Mouse (Mus musculus) lung, postnatal 0 days (tissue): ENCODE results near the gene Olfr155. TPM values are rescaled to one million over a fixed set of nuclear protein-coding genes. Genes with fewer than 3 reads are reported as not detected.

Experiments used
- ATAC-seq: fragments of 200-750 bp; cut with Nextera tagmentation; 2 replicates; pipeline ENCODE4 v1.8.0; 2017; ENCODE audit warnings: moderate library complexity
- DNase-seq: peaks from one replicate; pipeline ENCODE4 v3.0.0-alpha.2; 2016; ENCODE audit warnings: low spot score
- H3K27ac ChIP-seq: fragments of 300-500 bp; sonication (generic); 2 replicates; pipeline ENCODE4 v1.5.1; 2014; ENCODE audit warnings: antibody characterized with exemption, mild to moderate bottlenecking, low read length, mixed read lengths
- H3K27me3 ChIP-seq: fragments of 300-500 bp; sonication (generic); replicated peaks from 2 replicates; pipeline ENCODE4 v1.6.1; 2014; ENCODE audit warnings: low read length, mixed read lengths; ENCODE audit not compliant: insufficient read depth
- H3K36me3 ChIP-seq: fragments of 300-500 bp; sonication (generic); 2 replicates; pipeline ENCODE4 v1.6.1; 2014; ENCODE audit warnings: low read length, mixed read lengths; ENCODE audit not compliant: insufficient read depth
- H3K4me1 ChIP-seq: fragments of 300-500 bp; sonication (generic); 2 replicates; pipeline ENCODE4 v1.6.1; 2014; ENCODE audit warnings: antibody characterized with exemption, low read depth, low read length, mixed read lengths; ENCODE audit not compliant: insufficient read depth
- H3K4me2 ChIP-seq: fragments of 300-500 bp; sonication (generic); replicated peaks from 2 replicates; pipeline ENCODE4 v1.6.1; 2014; ENCODE audit warnings: low read depth, mild to moderate bottlenecking, low read length, moderate library complexity, mixed read lengths
- H3K4me3 ChIP-seq: fragments of 300-500 bp; sonication (generic); 2 replicates; pipeline ENCODE4 v1.5.1; 2014; ENCODE audit warnings: low read depth, low read length
- H3K9ac ChIP-seq: fragments of 300-500 bp; sonication (generic); replicated peaks from 2 replicates; pipeline ENCODE4 v1.6.1; 2014; ENCODE audit warnings: low read depth, mild to moderate bottlenecking
- H3K9me3 ChIP-seq: fragments of 300-500 bp; sonication (generic); 2 replicates; pipeline ENCODE4 v1.6.1; 2016; ENCODE audit warnings: low read length, mixed read lengths
- CTCF ChIP-seq: IDR thresholded peaks from 2 replicates; pipeline ENCODE4 v1.5.1; 2016; ENCODE audit warnings: antibody characterized with exemption, mild to moderate bottlenecking
- EP300 ChIP-seq: IDR thresholded peaks from 2 replicates; pipeline ENCODE4 v1.6.1; 2016; ENCODE audit warnings: antibody characterized with exemption, mild to moderate bottlenecking, control low read depth
- WGBS: fragments of 180-500 bp; shearing (Covaris S2); extraction: QIAGEN DNeasy Blood & Tissue Kit; methylation state at CpG from one replicate; pipeline ENCODE4 v1.1.7; 2014; 5-methylcytosine and 5-hydroxymethylcytosine counted together
- polyA plus RNA-seq: library from polyadenylated mRNA; unstranded; fragments of >200 nt; fragmentation: Nextera tagmentation; extraction: Ambion mirVana; gene quantifications from 2 replicates; pipeline ENCODE4 v1.2.1, GENCODE M21; 2015

Gene Olfr155
- polyA plus RNA-seq: not detected in 2 replicates

- DNase-seq (no peak), ATAC-seq (no peak)
- Histone ChIP-seq H3K9ac (no peak within 1 kb of the TSS), H3K9me3 (no peaks in the 10 kb centered on the region), H3K4me3 (no peak within 1 kb of the TSS), H3K27ac (no peak within 1 kb of the TSS), H3K36me3 (no peaks in the 10 kb centered on the region), H3K4me2 (no peak within 1 kb of the TSS), H3K4me1 (no peaks in the 10 kb centered on the region), H3K27me3 (no peaks in the 10 kb centered on the region)
- WGBS: 73% methylated on average over 6 of the region's 6 CpGs
- TF ChIP-seq EP300 (no peak), CTCF (no peak)
Observed at GRCm38 (mm10) chr4:43851265-43851664, at the start of gene Olfr155. TSS of gene Olfr155 (plus strand) at chr4:43851565.

- Histone ChIP-seq H3K9ac (no peak overlapping the region), H3K4me2 (no peak overlapping the region), H3K4me3 (no peak overlapping the region), H3K9me3 (no peaks in the 10 kb centered on the region), H3K27ac (no peak overlapping the region), H3K36me3 (no peaks in the 10 kb centered on the region), H3K4me1 (no peaks in the 10 kb centered on the region), H3K27me3 (no peaks in the 10 kb centered on the region)
- no peak for ATAC-seq
- DNase-seq: no peak
- WGBS: 70% methylated on average over 13 of the region's 13 CpGs
- no peak for TF ChIP-seq EP300
- TF ChIP-seq CTCF: no peak
Observed at GRCm38 (mm10) chr4:43822896-43823550, 28.3 kb upstream of the Olfr155 start.

- no peak within 1 kb of the TSS for H3K4me2 ChIP-seq
- H3K27me3 ChIP-seq: no peaks in the 10 kb centered on the region
- 20% methylated on average over 7 of the region's 7 CpGs for WGBS
- peak; percentile 49 for ATAC-seq
- no peak within 1 kb of the TSS for H3K27ac ChIP-seq
- TF ChIP-seq EP300: no peak
- TF ChIP-seq CTCF: peak; percentile 76
- DNase-seq: peak; percentile 85
- H3K9ac ChIP-seq: no peak within 1 kb of the TSS
- no peaks in the 10 kb centered on the region for H3K4me1 ChIP-seq
- no peaks in the 10 kb centered on the region for H3K9me3 ChIP-seq
- H3K36me3 ChIP-seq: no peaks in the 10 kb centered on the region
- H3K4me3 ChIP-seq: no peak within 1 kb of the TSS
Observed at GRCm38 (mm10) chr4:43823845-43824337, 27.5 kb upstream of the Olfr155 start, which contains the start of gene Olfr156. TSS of gene Olfr156 (minus strand) at chr4:43823895.

- WGBS: 91% methylated on average over 4 of the region's 4 CpGs
- Histone ChIP-seq H3K4me2 (no peak overlapping the region), H3K9me3 (no peaks in the 10 kb centered on the region), H3K4me3 (no peak overlapping the region), H3K36me3 (no peaks in the 10 kb centered on the region), H3K27me3 (no peaks in the 10 kb centered on the region), H3K4me1 (no peaks in the 10 kb centered on the region), H3K9ac (no peak overlapping the region), H3K27ac (no peak overlapping the region)
- DNase-seq: no peak
- no peak for TF ChIP-seq EP300
- no peak for TF ChIP-seq CTCF
- no peak for ATAC-seq
Observed at GRCm38 (mm10) chr4:43828806-43829205, 22.6 kb upstream of the Olfr155 start.

- Histone ChIP-seq H3K9me3 (no peaks in the 10 kb centered on the region), H3K4me3 (no peak overlapping the region)
Observed at GRCm38 (mm10) chr4:43832031-43832430, 19.3 kb upstream of the Olfr155 start.

GRCm38 (mm10) chr4:43833752-43834151, 17.6 kb upstream of the Olfr155 start:
- no peak for TF ChIP-seq EP300
- no peak for TF ChIP-seq CTCF
- ATAC-seq (no peak), DNase-seq (no peak)
- WGBS: 63% methylated on average over 5 of the region's 5 CpGs
- no peaks in the 10 kb centered on the region for H3K4me1 ChIP-seq
- no peak overlapping the region for H3K4me2 ChIP-seq
- no peaks in the 10 kb centered on the region for H3K27me3 ChIP-seq
- H3K4me3 ChIP-seq: no peak overlapping the region
- H3K27ac ChIP-seq: no peak overlapping the region
- H3K9ac ChIP-seq: no peak overlapping the region
- H3K9me3 ChIP-seq: no peaks in the 10 kb centered on the region
- no peaks in the 10 kb centered on the region for H3K36me3 ChIP-seq

More at GRCm38 (mm10) chr4:43832031-43832430, 19.3 kb upstream of the Olfr155 start:
- ATAC-seq (no peak), DNase-seq (no peak)
- Histone ChIP-seq H3K9ac (no peak overlapping the region), H3K4me1 (no peaks in the 10 kb centered on the region), H3K36me3 (no peaks in the 10 kb centered on the region), H3K27ac (no peak overlapping the region), H3K27me3 (no peaks in the 10 kb centered on the region), H3K4me2 (no peak overlapping the region)
- TF ChIP-seq EP300 (no peak), CTCF (peak; percentile 47)
- 63% methylated on average over 5 of the region's 5 CpGs for WGBS
